Mouse (Mus musculus) liver, embryonic 13.5 days (tissue): Measurements from ENCODE around the gene Wdr81. TPM values are rescaled to one million over a fixed set of nuclear protein-coding genes. Genes with fewer than 3 reads are reported as not detected.
"Not testable (repeated sequence)": the region's sequence is repeated elsewhere in the genome, so short reads cannot be mapped to it uniquely, and the experiment has no call there.

Source experiments
- ATAC-seq: fragments of 200-750 bp; cut with Nextera tagmentation; 2 replicates; pipeline ENCODE4 v1.8.0; 2017; ENCODE audit warnings: low read depth, mild to moderate bottlenecking, moderate number of reproducible peaks, moderate library complexity
- DNase-seq: peaks from one replicate; pipeline ENCODE4 v3.0.0; 2022
- H3K27ac ChIP-seq: fragments of 300-500 bp; sonication (generic); 2 replicates; pipeline ENCODE4 v1.5.1; 2015; ENCODE audit warnings: moderate library complexity, mild to moderate bottlenecking, inconsistent platforms
- H3K27me3 ChIP-seq: fragments of 300-500 bp; sonication (generic); 2 replicates; pipeline ENCODE4 v1.6.1; 2015; ENCODE audit warnings: mild to moderate bottlenecking, inconsistent platforms
- H3K36me3 ChIP-seq: fragments of 300-500 bp; sonication (generic); 2 replicates; pipeline ENCODE4 v1.6.1; 2015; ENCODE audit warnings: mild to moderate bottlenecking, inconsistent platforms
- H3K4me1 ChIP-seq: fragments of 300-500 bp; sonication (generic); replicated peaks from 2 replicates; pipeline ENCODE4 v1.6.1; 2015; ENCODE audit warnings: inconsistent platforms
- H3K4me2 ChIP-seq: fragments of 300-500 bp; sonication (generic); 2 replicates; pipeline ENCODE4 v1.6.1; 2015; ENCODE audit warnings: inconsistent platforms, mild to moderate bottlenecking, moderate library complexity
- H3K4me3 ChIP-seq: fragments of 300-500 bp; sonication (generic); replicated peaks from 2 replicates; pipeline ENCODE4 v1.5.1; 2015; ENCODE audit warnings: mild to moderate bottlenecking, inconsistent platforms
- H3K9ac ChIP-seq: fragments of 300-500 bp; sonication (generic); 2 replicates; pipeline ENCODE4 v1.6.1; 2015; ENCODE audit warnings: mild to moderate bottlenecking, inconsistent platforms
- H3K9me3 ChIP-seq: fragments of 300-500 bp; sonication (generic); replicated peaks from 2 replicates; pipeline ENCODE4 v1.6.1; 2016; ENCODE audit warnings: inconsistent platforms
- WGBS: fragments of 180-500 bp; shearing (Covaris S2); methylation state at CpG from one replicate; pipeline ENCODE4 v1.1.7; 2015; ENCODE audit not compliant: insufficient replicate concordance; 5-methylcytosine and 5-hydroxymethylcytosine counted together
- polyA plus RNA-seq: library from polyadenylated mRNA; unstranded; fragments of >200 nt; fragmentation: Nextera tagmentation; extraction: Ambion mirVana; gene quantifications from 2 replicates; pipeline ENCODE4 v1.2.1, GENCODE M21; 2015

The Wdr81 gene
- polyA plus RNA-seq, 1 experiment from 2014 or later, result 18.5 TPM

DNA sequence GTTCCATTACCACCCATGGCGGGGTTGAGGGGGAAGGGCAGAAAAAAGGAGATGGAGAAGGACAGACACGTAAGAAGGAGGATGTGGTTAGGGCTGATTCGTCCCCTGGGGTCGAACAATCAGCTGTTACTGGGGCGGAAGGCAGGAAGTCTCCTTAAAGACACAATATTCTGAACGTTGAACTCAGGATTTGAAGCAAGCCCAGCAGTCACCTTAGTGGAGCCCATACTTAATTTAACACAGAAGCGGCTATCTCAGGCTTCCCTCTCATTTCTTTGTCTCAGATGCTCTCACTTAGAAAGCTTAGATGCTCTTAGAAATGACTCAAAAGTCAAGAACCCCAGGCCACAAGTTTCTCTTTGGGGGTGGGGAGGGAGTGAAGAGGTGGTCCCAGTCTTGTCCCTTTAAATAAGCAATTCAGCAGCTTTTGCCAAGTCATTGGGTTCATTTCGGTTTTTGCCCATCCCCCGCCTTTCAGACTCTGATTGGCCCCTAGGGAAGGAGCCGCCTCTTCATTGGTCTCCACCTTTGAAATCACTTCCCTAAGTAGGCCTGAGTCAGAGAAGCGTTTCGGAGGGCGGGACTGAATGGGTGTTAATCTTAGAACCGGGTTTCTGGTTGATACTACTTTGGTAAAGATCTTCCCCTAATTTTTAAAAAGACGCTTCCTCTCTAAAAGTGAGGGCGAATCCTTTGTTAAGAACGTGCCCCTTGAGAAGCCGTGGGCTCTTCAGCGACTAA lies 5.8 kb upstream of the Wdr81 start:
- Histone ChIP-seq H3K9me3 (no peaks in the 10 kb centered on the region), H3K4me2 (peak overlapping the region; percentile 86), H3K27ac (peak overlapping the region; percentile 99), H3K4me1 (peaks cover 83% of the 10 kb centered on the region), H3K9ac (peak overlapping the region; percentile 79), H3K36me3 (peaks cover 20% of the 10 kb centered on the region), H3K27me3 (no peaks in the 10 kb centered on the region), H3K4me3 (peak overlapping the region; percentile 64)
- DNase-seq, result peak; percentile 91
- WGBS, result under 1% methylated on average over 19 of the region's 19 CpGs
- ATAC-seq, result peak; percentile 59

DNA sequence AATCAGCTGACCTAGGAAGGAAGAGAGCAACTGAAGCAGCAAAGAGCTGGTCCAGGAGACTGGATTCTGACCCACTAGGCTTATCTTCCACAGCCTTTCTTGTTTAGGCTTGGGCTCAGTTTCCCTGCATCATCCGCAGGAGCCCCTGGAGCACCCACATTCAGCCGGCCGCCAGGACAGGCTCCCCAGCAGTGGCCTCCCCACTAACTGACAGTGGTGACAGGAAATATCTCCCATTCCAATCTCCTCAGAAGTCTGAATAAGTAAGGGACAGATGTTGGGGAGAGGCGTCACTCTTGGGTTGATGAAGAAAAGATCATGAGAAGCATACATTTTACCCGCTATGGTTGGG lies 5.2 kb upstream of the Wdr81 start:
- 4% methylated on average over 5 of the region's 5 CpGs for WGBS
- Histone ChIP-seq H3K27ac (peak overlapping the region; percentile 99), H3K9me3 (no peaks in the 10 kb centered on the region), H3K27me3 (no peaks in the 10 kb centered on the region), H3K4me1 (peaks cover 83% of the 10 kb centered on the region), H3K36me3 (peaks cover 14% of the 10 kb centered on the region), H3K4me3 (peak overlapping the region; percentile 64), H3K4me2 (peak overlapping the region; percentile 86), H3K9ac (peak overlapping the region; percentile 69)
- DNase-seq (no peak), ATAC-seq (no peak)

DNA sequence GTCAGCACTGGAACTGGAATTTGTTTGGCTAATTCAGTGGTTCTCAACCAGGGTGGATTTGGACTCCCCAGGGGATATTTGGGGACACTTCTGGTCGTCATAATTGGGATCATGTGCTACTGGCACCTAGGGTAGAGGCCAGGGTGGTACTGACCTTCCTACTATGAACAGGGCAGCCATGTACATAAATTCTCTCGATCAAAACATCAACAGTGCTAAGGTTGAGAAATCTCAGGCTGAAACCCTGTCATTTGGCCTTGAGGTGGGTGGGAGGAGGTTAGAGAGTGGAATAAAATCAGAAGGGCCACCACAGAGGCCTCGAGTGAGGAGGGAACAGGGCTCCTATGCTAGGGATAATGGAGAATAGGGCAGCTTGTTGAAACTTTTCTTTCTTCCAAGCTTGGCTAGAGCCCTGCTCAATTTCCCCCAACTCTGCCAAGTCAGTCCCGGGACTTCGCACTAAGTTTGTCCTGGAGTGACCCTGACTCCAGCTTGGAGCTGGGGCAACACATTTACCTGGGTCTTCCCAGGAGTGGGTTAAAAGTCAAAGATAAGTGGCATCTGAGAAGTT lies 4.7 kb upstream of the Wdr81 start:
- Histone ChIP-seq H3K4me3 (peak overlapping the region; percentile 64), H3K27me3 (no peaks in the 10 kb centered on the region), H3K4me2 (peak overlapping the region; percentile 86), H3K36me3 (peaks cover 9% of the 10 kb centered on the region), H3K9ac (peak overlapping the region; percentile 69), H3K27ac (peak overlapping the region; percentile 99), H3K9me3 (no peaks in the 10 kb centered on the region), H3K4me1 (peaks cover 82% of the 10 kb centered on the region)
- no peak for ATAC-seq
- no peak for DNase-seq
- WGBS, result 54% methylated on average over 5 of the region's 5 CpGs

DNA sequence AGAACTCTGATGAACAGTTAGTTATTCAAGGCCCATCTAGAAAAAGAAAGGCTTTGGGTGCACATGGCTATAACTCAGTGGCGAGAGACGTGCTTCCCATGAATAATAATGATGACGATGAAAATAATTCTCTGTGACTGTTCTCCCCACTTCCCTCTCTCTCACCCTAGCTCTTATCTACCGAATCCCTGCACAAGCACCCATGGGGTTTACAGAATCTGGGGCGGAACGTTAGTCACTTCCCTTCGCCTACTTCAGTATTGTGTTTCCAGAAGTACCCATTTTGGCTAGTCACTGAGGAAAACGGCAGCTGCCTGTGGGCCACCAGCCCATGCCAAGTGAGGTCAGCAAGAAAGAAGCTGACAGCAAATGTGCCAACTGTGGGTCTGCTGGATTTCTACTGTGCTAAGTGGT lies 4.1 kb upstream of the Wdr81 start:
- Histone ChIP-seq H3K4me2 (peak overlapping the region; percentile 25), H3K36me3 (peaks cover 3% of the 10 kb centered on the region), H3K27ac (peak overlapping the region; percentile 99), H3K9me3 (no peaks in the 10 kb centered on the region), H3K4me3 (no peak overlapping the region), H3K27me3 (no peaks in the 10 kb centered on the region), H3K4me1 (peaks cover 82% of the 10 kb centered on the region), H3K9ac (peak overlapping the region; percentile 69)
- ATAC-seq, result no peak
- DNase-seq, result no peak
- WGBS, result 18% methylated on average over 8 of the region's 8 CpGs

DNA sequence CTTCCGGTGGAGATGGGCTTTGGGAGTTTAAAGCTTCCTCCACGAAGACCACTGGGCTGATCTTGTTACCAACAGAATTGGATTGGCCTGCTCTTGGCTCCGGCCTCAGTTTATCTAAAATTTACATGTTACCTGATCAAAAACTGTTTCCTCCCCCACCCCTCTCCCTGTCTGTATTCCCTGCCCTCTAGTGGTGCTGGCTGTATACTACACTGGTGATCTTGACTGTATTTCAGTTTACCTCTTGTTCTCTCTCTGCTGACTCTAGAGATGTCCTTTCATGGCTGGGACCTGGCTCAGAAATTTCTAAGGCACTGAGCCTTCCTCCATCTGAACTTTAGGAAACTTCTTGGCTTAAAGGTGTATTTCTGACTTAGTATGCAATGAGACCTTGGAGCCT lies 3.7 kb upstream of the Wdr81 start:
- no peaks in the 10 kb centered on the region for H3K27me3 ChIP-seq
- H3K9me3 ChIP-seq, result no peaks in the 10 kb centered on the region
- ATAC-seq (no peak), DNase-seq (no peak)
- H3K9ac ChIP-seq, result no peak overlapping the region
- H3K36me3 ChIP-seq, result peaks cover 3% of the 10 kb centered on the region; the same call in 1 of the 2 replicates
- 20% methylated on average over 3 of the region's 3 CpGs for WGBS
- H3K27ac ChIP-seq, result peak overlapping the region; percentile 99
- peak overlapping the region; percentile 25 for H3K4me2 ChIP-seq
- no peak overlapping the region; the same call in 1 of the 2 replicates for H3K4me3 ChIP-seq
- H3K4me1 ChIP-seq, result peaks cover 82% of the 10 kb centered on the region

DNA sequence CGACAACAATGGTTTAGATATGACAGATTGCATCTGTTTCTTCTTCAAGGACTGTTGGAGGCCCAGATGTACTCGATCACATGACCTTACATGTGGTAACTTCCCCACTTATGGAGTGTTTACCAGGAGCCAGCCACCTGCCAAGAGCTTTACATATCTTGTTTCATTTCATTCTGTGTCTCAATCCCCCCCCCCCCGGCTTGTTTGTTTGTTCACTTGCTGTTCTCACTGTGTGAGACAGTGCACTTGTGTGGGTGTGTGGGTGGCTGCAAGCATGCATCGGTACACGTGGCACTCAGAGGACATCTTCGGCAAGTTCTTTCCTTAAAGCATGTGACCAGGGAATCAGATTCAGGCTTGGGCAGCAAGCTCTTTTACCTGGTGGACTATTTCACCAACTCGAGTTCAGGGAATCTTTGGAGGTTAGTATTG lies 1.9 kb upstream of the Wdr81 start:
- Histone ChIP-seq H3K4me2 (no peak overlapping the region), H3K9me3 (no peaks in the 10 kb centered on the region), H3K36me3 (peaks cover 20% of the 10 kb centered on the region), H3K4me3 (no peak overlapping the region), H3K4me1 (peaks cover 87% of the 10 kb centered on the region), H3K27ac (0 out of 2 replicates have a peak overlapping the region, but pooled peaks have one; percentile 2), H3K9ac (no peak overlapping the region), H3K27me3 (no peaks in the 10 kb centered on the region)
- 75% methylated on average over 7 of the region's 7 CpGs for WGBS
- ATAC-seq, result no peak
- DNase-seq, result no peak

DNA sequence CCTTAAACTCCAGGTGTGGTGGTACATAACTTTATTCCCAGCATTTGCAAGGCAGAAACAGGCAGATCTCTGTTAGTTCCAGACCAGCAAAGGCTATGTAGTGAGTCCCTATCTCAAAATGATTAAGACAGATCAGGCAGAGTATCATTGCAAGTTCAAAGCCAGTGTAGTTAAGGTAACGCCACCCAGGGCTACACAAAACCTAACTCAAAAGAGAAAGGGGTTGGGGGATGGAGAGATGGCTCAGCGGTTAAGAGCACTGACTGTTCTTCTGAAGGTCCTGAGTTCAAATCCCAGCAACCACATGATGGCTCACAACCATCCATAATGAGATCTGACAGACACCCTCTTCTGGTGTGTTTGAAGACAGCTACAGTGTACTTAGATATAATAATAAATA lies 1.5 kb upstream of the Wdr81 start:
- Histone ChIP-seq H3K36me3 (peaks cover 23% of the 10 kb centered on the region), H3K4me1 (peaks cover 91% of the 10 kb centered on the region)
- not testable (repeated sequence) for H3K4me2 ChIP-seq, H3K4me3 ChIP-seq, H3K27ac ChIP-seq, DNase-seq, H3K27me3 ChIP-seq, ATAC-seq, H3K9ac ChIP-seq, H3K9me3 ChIP-seq
- 82% methylated on average over 2 of the region's 2 CpGs for WGBS

DNA sequence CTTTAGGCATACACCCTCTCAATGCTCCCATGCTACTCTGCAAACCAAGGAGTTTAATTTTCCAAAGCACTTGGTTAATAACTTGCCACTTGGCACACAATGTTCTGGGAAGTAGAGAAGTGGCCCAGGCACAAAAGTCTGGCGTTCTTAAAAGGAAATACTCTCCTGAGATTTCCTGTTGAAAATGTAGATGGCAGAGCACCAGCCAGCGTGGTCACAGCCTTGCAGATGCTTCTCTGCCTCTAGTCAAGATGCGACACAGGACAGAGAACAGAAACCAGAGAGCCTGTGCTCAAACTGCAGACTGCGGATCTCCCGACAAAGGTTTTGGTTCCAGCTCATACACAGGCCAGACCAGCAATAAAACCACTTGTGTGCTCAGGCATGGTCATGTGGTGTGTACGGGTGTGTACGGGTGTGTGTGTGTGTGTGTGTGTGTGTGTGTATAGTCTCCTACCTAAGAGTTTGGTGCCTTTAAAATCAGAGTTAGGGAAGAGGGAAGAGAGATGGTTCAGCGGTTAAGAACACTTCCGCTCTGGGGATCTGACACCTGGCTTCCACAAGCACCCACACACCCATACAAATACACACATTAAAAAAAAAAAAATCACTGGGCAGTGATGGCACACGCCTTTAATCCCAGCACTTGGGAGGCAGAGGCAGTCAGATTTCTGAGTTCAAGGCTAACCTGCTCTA lies 672 bp upstream of the Wdr81 start:
- Histone ChIP-seq H3K4me2 (peak overlapping the region; percentile 100), H3K36me3 (peaks cover 23% of the 10 kb centered on the region), H3K27ac (peak overlapping the region; percentile 83), H3K27me3 (no peaks in the 10 kb centered on the region), H3K4me3 (peak overlapping the region; percentile 73), H3K9me3 (no peaks in the 10 kb centered on the region), H3K9ac (peak overlapping the region; percentile 88), H3K4me1 (peaks cover 95% of the 10 kb centered on the region)
- DNase-seq (no peak), ATAC-seq (no peak)
- WGBS, result 71% methylated on average over 10 of the region's 10 CpGs

DNA sequence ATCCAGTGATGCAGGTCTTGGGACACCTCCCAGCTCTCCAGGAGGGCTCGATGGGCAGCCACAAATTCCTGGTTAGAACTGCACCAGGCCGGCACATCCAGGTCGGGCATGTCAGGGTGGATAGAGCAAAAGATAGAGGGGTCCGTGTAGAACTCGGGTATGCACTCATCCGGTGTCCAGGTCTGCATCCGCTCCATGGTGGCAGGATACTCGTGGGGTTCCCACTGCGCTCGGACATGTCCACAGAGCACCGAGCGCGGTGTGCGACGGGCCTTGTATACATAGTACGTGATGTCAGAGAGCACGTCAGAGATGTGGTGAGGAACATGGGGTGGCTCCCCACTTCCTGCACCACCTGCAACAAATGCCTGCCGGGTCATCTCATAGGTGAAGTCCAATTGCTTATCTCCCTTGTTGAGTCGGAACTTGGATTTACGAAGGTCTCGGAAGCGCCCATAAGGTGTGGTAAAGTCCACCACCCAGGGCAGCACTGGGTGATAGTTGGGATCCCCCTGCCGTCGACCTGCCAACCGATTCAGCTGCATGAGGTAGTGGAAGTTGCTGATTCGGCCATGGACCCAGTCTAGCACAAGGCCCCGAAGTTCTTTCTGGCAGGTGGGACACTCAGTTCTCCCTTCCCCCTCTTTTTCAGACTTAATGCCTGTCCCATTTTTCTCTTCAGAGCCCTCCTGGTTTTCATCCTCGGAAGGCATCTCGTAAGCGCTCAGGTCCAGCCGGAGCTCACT lies 1.5 kb downstream of the Wdr81 start:
- Histone ChIP-seq H3K9ac (peak overlapping the region; percentile 88), H3K27me3 (no peaks in the 10 kb centered on the region), H3K4me2 (peak overlapping the region; percentile 100), H3K36me3 (peaks cover 37% of the 10 kb centered on the region), H3K27ac (peak overlapping the region; percentile 99), H3K9me3 (no peaks in the 10 kb centered on the region), H3K4me3 (peak overlapping the region; percentile 73), H3K4me1 (peaks cover 95% of the 10 kb centered on the region)
- DNase-seq, result no peak
- no peak for ATAC-seq
- 88% methylated on average over 31 of the region's 31 CpGs for WGBS

DNA sequence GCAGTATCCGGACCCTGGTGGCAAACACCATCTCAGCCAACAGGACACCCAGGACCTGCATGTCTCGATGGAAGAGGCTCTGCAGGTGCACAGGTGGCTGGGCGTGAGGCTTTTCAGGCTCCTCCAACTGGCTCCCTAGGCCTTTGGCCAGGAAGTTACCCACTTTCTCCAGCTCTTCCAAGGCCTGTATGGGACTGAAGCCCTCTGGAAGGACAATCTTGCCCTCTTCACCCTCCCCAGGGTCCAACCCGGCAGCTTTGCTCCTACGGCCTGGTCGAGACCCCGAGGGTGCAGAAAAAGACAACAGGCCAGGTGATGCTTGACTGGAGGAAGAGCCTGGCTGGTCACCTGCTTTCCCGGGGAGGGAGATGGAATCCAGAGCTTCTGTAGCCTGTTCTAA lies 2.4 kb downstream of the Wdr81 start:
- 91% methylated on average over 8 of the region's 8 CpGs for WGBS
- ATAC-seq (no peak), DNase-seq (no peak)
- H3K36me3 ChIP-seq, result peaks cover 46% of the 10 kb centered on the region
- H3K4me1 ChIP-seq, result peaks cover 97% of the 10 kb centered on the region
- no peaks in the 10 kb centered on the region for H3K27me3 ChIP-seq
- H3K4me3 ChIP-seq, result peak overlapping the region; percentile 60
- H3K9me3 ChIP-seq, result no peaks in the 10 kb centered on the region
- H3K9ac ChIP-seq, result peak overlapping the region; percentile 83
- peak overlapping the region; percentile 100 for H3K4me2 ChIP-seq
- H3K27ac ChIP-seq, result peak overlapping the region; percentile 99

DNA sequence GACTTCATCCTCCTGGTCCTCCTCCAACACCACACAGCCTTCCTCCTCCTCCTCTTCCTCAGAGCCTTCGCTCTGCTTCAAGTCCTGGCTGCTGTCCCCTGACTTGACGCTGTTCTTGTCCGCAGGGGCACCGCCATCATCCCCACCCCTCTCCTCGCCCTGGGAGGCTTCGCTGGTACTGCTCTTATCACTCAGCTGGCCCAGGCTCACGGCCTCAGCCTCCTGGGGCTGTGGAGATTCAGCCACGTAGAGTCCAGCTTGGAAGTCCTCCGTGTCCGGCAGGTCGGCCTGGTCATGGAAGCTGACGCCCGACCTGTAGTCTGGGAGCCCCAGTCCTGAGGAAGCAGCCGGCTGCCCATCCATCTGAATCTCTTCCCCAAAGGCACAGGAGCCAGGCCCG lies 3.6 kb downstream of the Wdr81 start:
- Histone ChIP-seq H3K9me3 (no peaks in the 10 kb centered on the region), H3K36me3 (peaks cover 58% of the 10 kb centered on the region), H3K4me2 (peak overlapping the region; percentile 100), H3K4me1 (peaks cover 89% of the 10 kb centered on the region), H3K9ac (peak overlapping the region; percentile 83), H3K27ac (peak overlapping the region; percentile 99), H3K27me3 (no peaks in the 10 kb centered on the region), H3K4me3 (peak overlapping the region; percentile 60)
- 41% methylated on average over 15 of the region's 15 CpGs for whole genome bisulfite sequencing
- DNase-seq, result no peak
- peak; percentile 51 for ATAC-seq
